Mouse (Mus musculus) hindbrain, embryonic 14.5 days (tissue): ENCODE data around the gene Plac9a. TPM values are rescaled to one million over a fixed set of nuclear protein-coding genes. Genes with fewer than 3 reads are reported as not detected.
"Not testable (repeated sequence)": the region's sequence is repeated elsewhere in the genome, so short reads cannot be mapped to it uniquely, and the experiment has no call there.

ENCODE experiments used
- ATAC-seq: fragments of 200-750 bp; cut with Nextera tagmentation; 2 replicates; pipeline ENCODE4 v1.8.0; 2017; ENCODE audit warnings: moderate number of reproducible peaks, mild to moderate bottlenecking, moderate TSS enrichment, moderate library complexity; ENCODE audit not compliant: low FRiP score
- DNase-seq: peaks from one replicate; pipeline ENCODE4 v3.0.0-alpha.2; 2015; ENCODE audit warnings: low spot score
- H3K27ac ChIP-seq: fragments of 300-500 bp; sonication (generic); 2 replicates; pipeline ENCODE4 v1.5.1; 2014; ENCODE audit warnings: mild to moderate bottlenecking, moderate library complexity
- H3K27me3 ChIP-seq: fragments of 300-500 bp; sonication (generic); 2 replicates; pipeline ENCODE4 v1.6.1; 2014; ENCODE audit warnings: mild to moderate bottlenecking, low read length, mixed read lengths; ENCODE audit not compliant: control insufficient read depth, insufficient read depth
- H3K36me3 ChIP-seq: fragments of 300-500 bp; sonication (generic); replicated peaks from 2 replicates; pipeline ENCODE4 v1.6.1; 2014; ENCODE audit not compliant: control insufficient read depth, insufficient read depth
- H3K4me1 ChIP-seq: fragments of 300-500 bp; sonication (generic); replicated peaks from 2 replicates; pipeline ENCODE4 v1.6.1; 2014; ENCODE audit warnings: antibody characterized with exemption, low read length, mixed read lengths; ENCODE audit not compliant: control insufficient read depth, insufficient read depth
- H3K4me2 ChIP-seq: fragments of 300-500 bp; sonication (generic); replicated peaks from 2 replicates; pipeline ENCODE4 v1.6.1; 2014; ENCODE audit warnings: mild to moderate bottlenecking, moderate library complexity
- H3K4me3 ChIP-seq: fragments of 300-500 bp; sonication (generic); replicated peaks from 2 replicates; pipeline ENCODE4 v1.5.1; 2014; ENCODE audit warnings: mild to moderate bottlenecking, low read length
- H3K9ac ChIP-seq: fragments of 300-500 bp; sonication (generic); 2 replicates; pipeline ENCODE4 v1.6.1; 2014
- H3K9me3 ChIP-seq: fragments of 300-500 bp; sonication (generic); 2 replicates; pipeline ENCODE4 v1.6.1; 2016; ENCODE audit warnings: low read length; ENCODE audit not compliant: control insufficient read depth
- WGBS: fragments of 180-500 bp; shearing (Covaris S2); extraction: QIAGEN DNeasy Blood & Tissue Kit; methylation state at CpG from one replicate; pipeline ENCODE4 v1.1.7; 2014; 5-methylcytosine and 5-hydroxymethylcytosine counted together
- polyA plus RNA-seq: library from polyadenylated mRNA; unstranded; fragments of >200 nt; fragmentation: Nextera tagmentation; extraction: Ambion mirVana; gene quantifications from 2 replicates; pipeline ENCODE4 v1.2.1, GENCODE M21; 2014

The Plac9a gene
- polyA plus RNA-seq, 1 experiment from 2014 or later, result not detected

DNA sequence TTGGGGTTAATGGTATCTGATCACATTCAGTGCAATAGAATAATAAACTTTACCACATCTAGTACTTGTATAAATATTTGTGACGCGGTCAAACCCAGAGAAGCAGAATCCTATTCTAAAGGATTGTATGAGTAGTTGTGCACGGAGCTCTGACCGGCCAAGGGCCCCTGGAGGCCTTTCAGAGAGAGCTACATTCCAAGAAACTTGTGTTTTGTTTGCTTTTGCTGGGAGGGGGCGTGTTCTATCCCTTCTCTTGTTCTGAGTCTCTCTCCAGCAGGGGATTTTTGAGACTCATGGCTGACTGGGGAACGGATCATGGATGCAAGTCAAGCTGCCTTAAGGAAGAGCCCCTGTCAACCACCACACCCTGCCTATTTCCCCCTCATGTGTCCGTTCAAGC is 7.2 kb downstream of the Plac9a start:
- not testable (repeated sequence) for H3K9me3 ChIP-seq, H3K4me2 ChIP-seq, H3K4me1 ChIP-seq, H3K9ac ChIP-seq, H3K4me3 ChIP-seq, DNase-seq, H3K27ac ChIP-seq, H3K27me3 ChIP-seq, ATAC-seq, H3K36me3 ChIP-seq
- WGBS, result no CpG with 5 or more reads among the region's 7 CpGs

DNA sequence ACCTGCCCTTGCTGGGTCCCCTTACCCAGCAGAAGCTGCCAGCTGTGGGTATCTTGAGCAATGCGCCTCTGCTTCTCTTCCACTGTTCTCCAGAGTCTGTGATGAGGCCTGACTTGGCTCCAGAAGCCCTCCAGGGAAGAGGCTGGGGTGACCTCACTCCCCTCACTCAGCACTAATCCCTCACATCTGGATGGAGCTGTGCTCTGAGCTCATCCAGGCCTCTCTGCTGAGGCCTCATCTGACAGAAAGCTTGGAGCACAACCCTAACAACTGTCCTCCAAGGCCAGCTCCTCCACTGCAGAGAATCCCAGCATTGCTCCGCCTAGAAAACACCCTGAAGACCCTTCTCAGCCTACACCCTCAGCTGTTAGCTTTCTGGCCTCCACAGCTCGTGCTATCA is 8.3 kb downstream of the Plac9a start:
- not testable (repeated sequence) for H3K27me3 ChIP-seq, H3K27ac ChIP-seq, H3K4me2 ChIP-seq, H3K4me1 ChIP-seq, H3K4me3 ChIP-seq, DNase-seq, H3K36me3 ChIP-seq, H3K9ac ChIP-seq, ATAC-seq, H3K9me3 ChIP-seq
- no CpG with 5 or more reads among the region's 3 CpGs for WGBS

DNA sequence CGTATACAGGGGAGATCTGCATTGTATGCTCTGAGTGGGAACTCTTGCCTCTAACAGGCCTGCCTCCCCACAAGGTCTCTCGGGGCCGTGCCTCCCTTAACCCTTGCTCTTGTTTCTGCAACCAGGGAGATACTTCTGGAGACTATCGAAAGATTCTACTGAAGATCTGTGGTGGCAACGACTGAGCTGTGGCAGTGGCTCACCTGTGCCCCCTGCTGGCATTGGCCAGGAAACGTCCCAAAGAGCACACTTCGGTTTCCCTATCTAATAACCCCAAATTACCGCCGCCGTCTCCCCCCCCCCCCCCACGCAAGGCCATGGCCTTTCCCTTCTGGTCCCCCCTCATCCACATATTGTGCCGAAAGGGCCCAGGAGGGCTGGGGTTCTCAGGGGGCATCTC is 17.0 kb downstream of the Plac9a start:
- not testable (repeated sequence) for ATAC-seq, DNase-seq, H3K4me1 ChIP-seq, H3K27ac ChIP-seq, H3K27me3 ChIP-seq, H3K9me3 ChIP-seq, H3K4me3 ChIP-seq, H3K9ac ChIP-seq, H3K4me2 ChIP-seq, H3K36me3 ChIP-seq
- no CpG with 5 or more reads among the region's 12 CpGs for WGBS

DNA sequence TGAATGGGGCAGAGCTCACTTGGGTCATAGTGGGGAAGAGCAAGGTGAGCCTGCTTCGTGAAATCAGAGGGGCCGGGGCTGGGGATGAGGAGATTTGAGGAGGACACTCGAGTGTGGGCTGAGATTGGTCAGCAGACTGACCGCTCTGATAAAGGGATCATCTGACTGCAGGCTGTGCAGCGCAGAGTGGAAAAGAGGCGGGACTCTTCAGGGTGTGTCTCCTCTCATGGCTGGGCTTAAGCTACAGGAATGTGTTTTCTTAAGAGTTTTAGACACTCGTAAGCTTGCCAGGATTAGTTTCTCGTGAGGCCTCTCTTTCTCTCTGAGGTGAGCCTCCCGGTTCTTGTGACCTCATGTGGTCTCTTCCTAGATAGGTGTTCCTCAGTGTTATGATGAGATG is 21.1 kb downstream of the Plac9a start:
- not testable (repeated sequence) for H3K9me3 ChIP-seq, ATAC-seq

DNA sequence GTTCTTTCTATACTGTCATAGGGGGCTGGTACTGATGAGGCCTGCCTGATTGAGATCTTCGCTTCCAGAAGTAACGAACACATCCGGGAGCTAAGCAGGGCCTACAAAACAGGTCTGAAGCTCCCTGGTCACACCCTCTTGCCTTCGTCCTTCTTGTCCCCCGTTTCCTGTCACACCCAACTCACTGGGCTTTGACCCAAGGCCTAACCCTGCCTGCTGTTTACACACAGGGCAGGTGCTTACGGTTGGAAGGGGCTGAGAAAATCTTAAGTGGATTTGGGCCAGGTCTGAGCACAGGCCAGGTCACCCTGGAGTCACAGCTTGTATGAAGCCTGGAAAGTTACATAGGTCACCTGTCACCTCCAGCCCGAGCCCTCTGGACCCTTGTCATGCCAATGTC is 26.3 kb downstream of the Plac9a start:
- no CpG with 5 or more reads among the region's 7 CpGs for WGBS
- not testable (repeated sequence) for H3K4me1 ChIP-seq, H3K9ac ChIP-seq, DNase-seq, H3K9me3 ChIP-seq, H3K27me3 ChIP-seq, H3K4me3 ChIP-seq, ATAC-seq, H3K36me3 ChIP-seq, H3K27ac ChIP-seq, H3K4me2 ChIP-seq

More for the DNA sequence above, 21.1 kb downstream of the Plac9a start:
- not testable (repeated sequence) for H3K4me1 ChIP-seq, H3K9ac ChIP-seq, H3K27me3 ChIP-seq, H3K36me3 ChIP-seq, DNase-seq, H3K27ac ChIP-seq, H3K4me3 ChIP-seq, H3K4me2 ChIP-seq
- WGBS, result no CpG with 5 or more reads among the region's 9 CpGs

DNA sequence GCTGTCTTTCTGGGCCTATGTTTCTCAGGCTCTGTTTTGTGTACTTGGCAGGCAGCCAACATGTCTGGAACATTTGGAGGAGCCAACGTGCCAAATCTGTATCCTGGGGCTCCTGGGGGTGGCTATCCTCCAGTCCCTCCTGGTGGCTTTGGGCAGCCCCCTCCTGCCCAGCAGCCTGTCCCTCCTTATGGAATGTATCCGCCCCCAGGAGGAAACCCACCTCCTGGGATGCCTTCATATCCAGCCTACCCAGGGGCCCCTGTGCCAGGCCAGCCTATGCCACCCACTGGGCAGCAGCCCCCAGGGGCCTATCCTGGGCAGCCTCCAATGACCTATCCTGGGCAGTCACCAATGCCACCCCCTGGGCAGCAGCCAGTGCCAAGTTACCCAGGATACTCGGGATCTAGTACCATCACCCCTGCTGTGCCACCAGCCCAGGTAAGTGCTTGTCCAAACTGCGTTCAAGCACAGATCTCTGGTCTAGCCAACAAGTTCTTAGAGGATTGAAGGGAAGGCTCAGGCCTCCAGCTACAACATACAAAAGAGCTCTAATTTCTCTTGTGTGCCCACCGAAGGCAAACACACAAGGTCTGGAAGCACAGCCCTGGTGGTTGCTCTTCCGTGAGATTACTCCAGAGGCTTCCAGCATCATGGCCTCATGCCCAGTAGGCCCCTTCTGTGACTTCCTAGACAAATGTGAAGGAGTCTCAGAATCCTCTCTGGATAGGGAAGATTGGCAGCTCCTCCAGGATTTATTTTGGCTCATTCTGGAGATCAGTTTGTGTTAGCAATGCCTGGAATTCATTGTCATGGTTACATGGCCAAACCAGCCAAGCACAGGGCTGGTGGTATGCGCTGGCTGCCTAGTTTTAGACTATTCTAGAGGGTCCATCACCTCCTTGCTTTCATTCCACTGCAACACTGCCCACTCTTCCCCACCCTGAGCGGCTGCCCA is 30.2 kb downstream of the Plac9a start:
- no peak for ATAC-seq
- WGBS, result 71% methylated on average over 8 of the region's 8 CpGs
- no peaks in the 10 kb centered on the region for H3K9me3 ChIP-seq
- no peak overlapping the region for H3K4me3 ChIP-seq
- H3K9ac ChIP-seq, result no peak overlapping the region
- no peaks in the 10 kb centered on the region for H3K36me3 ChIP-seq
- no peak for DNase-seq
- no peak overlapping the region for H3K4me2 ChIP-seq
- H3K4me1 ChIP-seq, result no peaks in the 10 kb centered on the region
- no peaks in the 10 kb centered on the region for H3K27me3 ChIP-seq
- 0 out of 2 replicates have a peak overlapping the region, but pooled peaks have one; percentile 33 for H3K27ac ChIP-seq

DNA sequence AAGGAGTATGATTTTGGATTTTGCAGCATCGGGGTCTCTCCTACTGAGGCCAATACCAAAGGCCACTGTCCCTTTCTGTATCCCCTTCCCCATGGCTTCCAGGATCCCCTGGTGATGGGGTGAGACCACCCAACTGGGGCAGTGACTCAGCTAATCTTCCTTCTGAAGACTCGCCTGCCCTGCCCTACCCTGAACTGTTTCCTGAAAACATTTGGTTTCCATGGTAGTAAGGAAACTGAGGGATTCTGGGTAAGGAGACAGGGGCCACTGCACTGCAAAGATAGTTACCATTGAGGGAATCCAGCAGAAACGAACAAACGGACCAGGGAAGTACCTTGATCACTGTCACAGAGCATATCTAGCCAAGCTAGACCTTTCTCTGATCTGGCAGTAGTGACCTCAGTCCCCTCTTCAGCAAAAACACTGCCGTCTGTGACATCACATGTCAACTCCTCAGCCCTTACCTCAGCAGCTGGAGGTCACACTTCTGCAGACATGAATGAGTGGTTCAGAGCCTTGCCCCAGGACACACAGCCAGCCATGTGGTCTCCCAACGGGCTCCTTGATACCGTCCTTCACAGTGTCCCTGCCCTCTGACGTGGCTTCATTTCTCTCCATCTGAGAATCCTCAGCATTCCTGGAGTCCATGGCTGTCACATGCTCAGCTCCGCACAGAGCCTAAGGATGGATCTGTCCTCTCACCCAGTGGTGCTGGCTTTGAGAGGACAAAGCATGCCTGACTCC is 33.6 kb downstream of the Plac9a start:
- 60% methylated on average over 9 of the region's 9 CpGs for WGBS
- Histone ChIP-seq H3K4me3 (no peak overlapping the region), H3K4me2 (no peak overlapping the region), H3K27ac (no peak overlapping the region), H3K27me3 (no peaks in the 10 kb centered on the region), H3K9ac (no peak overlapping the region), H3K4me1 (no peaks in the 10 kb centered on the region), H3K9me3 (no peaks in the 10 kb centered on the region), H3K36me3 (no peaks in the 10 kb centered on the region)
- DNase-seq, result no peak
- ATAC-seq, result no peak

DNA sequence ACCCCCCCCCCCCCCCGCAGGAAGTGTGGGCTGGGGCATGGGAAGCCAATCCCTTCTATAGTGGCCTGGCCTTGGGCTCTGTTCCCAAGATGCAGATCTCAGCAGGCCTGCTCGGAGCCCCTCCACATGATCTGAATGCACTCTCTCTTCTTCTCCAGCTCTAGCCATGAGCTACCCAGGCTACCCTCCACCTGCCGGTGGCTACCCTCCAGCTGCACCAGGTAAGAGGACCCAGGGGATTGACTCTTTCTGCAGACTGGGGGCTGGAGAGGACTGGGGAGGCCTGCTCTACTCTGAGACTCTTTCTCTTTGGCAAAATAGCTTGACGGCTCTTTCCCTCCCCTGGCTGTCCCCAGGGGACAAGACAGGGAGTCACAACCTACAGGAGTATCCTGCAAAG is 34.2 kb downstream of the Plac9a start:
- no peak for ATAC-seq
- 80% methylated on average over 3 of the region's 4 CpGs for WGBS
- no peak overlapping the region for H3K4me2 ChIP-seq

DNA sequence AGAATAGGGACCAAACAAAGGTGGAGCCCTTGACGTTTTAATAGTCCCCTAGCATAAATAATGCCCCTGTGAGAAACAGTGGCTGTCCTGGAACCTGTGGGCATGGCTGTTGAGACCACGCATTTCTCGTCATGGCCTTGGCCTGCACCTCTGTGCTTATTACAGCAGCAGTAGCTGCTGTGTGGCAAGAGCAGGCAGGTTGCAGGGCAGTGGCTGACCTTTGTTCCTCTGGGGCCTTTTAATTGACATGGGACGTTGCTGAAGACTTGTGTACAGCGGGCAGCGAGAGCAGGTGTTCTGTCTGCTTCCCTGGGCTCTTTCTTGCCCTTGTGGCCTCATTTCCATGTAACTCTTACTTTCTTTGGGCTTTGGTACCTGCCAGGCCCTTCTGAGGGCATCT is 35.1 kb downstream of the Plac9a start:
- no peaks in the 10 kb centered on the region for H3K36me3 ChIP-seq
- WGBS, result 75% methylated on average over 6 of the region's 6 CpGs
- ATAC-seq (no peak), DNase-seq (no peak)
- no peak overlapping the region for H3K4me2 ChIP-seq
- no peaks in the 10 kb centered on the region for H3K4me1 ChIP-seq
- no peaks in the 10 kb centered on the region for H3K27me3 ChIP-seq
- no peak overlapping the region for H3K4me3 ChIP-seq
- H3K27ac ChIP-seq, result no peak overlapping the region
- no peak overlapping the region for H3K9ac ChIP-seq
- H3K9me3 ChIP-seq, result no peaks in the 10 kb centered on the region

More for the DNA sequence above, 34.2 kb downstream of the Plac9a start:
- no peak overlapping the region for H3K9ac ChIP-seq
- H3K4me1 ChIP-seq, result no peaks in the 10 kb centered on the region
- no peak overlapping the region for H3K4me3 ChIP-seq
- no peak for DNase-seq
- no peak overlapping the region for H3K27ac ChIP-seq
- H3K36me3 ChIP-seq, result no peaks in the 10 kb centered on the region
- H3K9me3 ChIP-seq, result no peaks in the 10 kb centered on the region
- no peaks in the 10 kb centered on the region for H3K27me3 ChIP-seq
